Mouse (Mus musculus) midbrain, embryonic 12.5 days (tissue): ENCODE results near the gene Jak1. TPM values are rescaled to one million over a fixed set of nuclear protein-coding genes. Genes with fewer than 3 reads are reported as not detected.

ENCODE experiments used
- ATAC-seq: fragments of 200-750 bp; cut with Nextera tagmentation; 2 replicates; pipeline ENCODE4 v1.8.0; 2017; ENCODE audit warnings: low read depth, moderate TSS enrichment, moderate library complexity; ENCODE audit not compliant: low FRiP score
- H3K27ac ChIP-seq: fragments of 300-500 bp; sonication (generic); replicated peaks from 2 replicates; pipeline ENCODE4 v1.5.1; 2016; ENCODE audit warnings: mild to moderate bottlenecking
- H3K27me3 ChIP-seq: fragments of 300-500 bp; sonication (generic); 2 replicates; pipeline ENCODE4 v1.6.1; 2016; ENCODE audit warnings: mild to moderate bottlenecking
- H3K36me3 ChIP-seq: fragments of 300-500 bp; sonication (generic); 2 replicates; pipeline ENCODE4 v1.6.1; 2016
- H3K4me1 ChIP-seq: fragments of 300-500 bp; sonication (generic); 2 replicates; pipeline ENCODE4 v1.6.1; 2016
- H3K4me2 ChIP-seq: fragments of 300-500 bp; sonication (generic); replicated peaks from 2 replicates; pipeline ENCODE4 v1.6.1; 2016; ENCODE audit warnings: mild to moderate bottlenecking, moderate library complexity
- H3K4me3 ChIP-seq: fragments of 300-500 bp; sonication (generic); 2 replicates; pipeline ENCODE4 v1.5.1; 2016; ENCODE audit warnings: mild to moderate bottlenecking
- H3K9ac ChIP-seq: fragments of 300-500 bp; sonication (generic); replicated peaks from 2 replicates; pipeline ENCODE4 v1.6.1; 2016; ENCODE audit warnings: mild to moderate bottlenecking, moderate library complexity
- H3K9me3 ChIP-seq: fragments of 300-500 bp; sonication (generic); 2 replicates; pipeline ENCODE4 v1.6.1; 2016; ENCODE audit warnings: mild to moderate bottlenecking
- WGBS: fragments of 180-500 bp; shearing (Covaris S2); methylation state at CpG from one replicate; pipeline ENCODE4 v1.1.7; 2016; 5-methylcytosine and 5-hydroxymethylcytosine counted together
- polyA plus RNA-seq: library from polyadenylated mRNA; unstranded; fragments of >200 nt; fragmentation: Nextera tagmentation; extraction: Ambion mirVana; gene quantifications from 2 replicates; pipeline ENCODE4 v1.2.1, GENCODE M21; 2016

Gene Jak1
- polyA plus RNA-seq, 1 experiment from 2014 or later: 52.6 TPM

- Histone ChIP-seq H3K9me3 (peaks cover 16% of the 10 kb centered on the region), H3K27me3 (no peaks in the 10 kb centered on the region), H3K4me2 (no peak overlapping the region), H3K36me3 (peaks cover 25% of the 10 kb centered on the region), H3K9ac (no peak overlapping the region), H3K4me3 (no peak overlapping the region), H3K4me1 (no peaks in the 10 kb centered on the region), H3K27ac (no peak overlapping the region)
- WGBS: 93% methylated on average over 12 of the region's 12 CpGs
- no peak for ATAC-seq
These were observed 158.0 kb downstream of the Jak1 start for GRCm38 (mm10) chr4:101107122-101107521.

Other genes with a start within 250 kb of the Jak1 start
- gene Gm10577, start 244.6 kb downstream of the Jak1 start, polyA plus RNA-seq: not detected in 2 replicates
- 12.2 and 14.7 TPM in 2 replicates for gene Raver2, start 196.3 kb downstream of the Jak1 start, polyA plus RNA-seq
- 16.5 and 16.8 TPM in 2 replicates for gene Ak4, start 154.0 kb upstream of the Jak1 start, polyA plus RNA-seq
- gene Dnajc6, start 231.4 kb upstream of the Jak1 start, polyA plus RNA-seq: 10.7 and 11.7 TPM in 2 replicates